Mouse (Mus musculus): ENCODE measurements around the gene Tmem200b.

GRCm38 (mm10) chr4:131883571-131883970, 38.0 kb upstream of the Tmem200b start:
- TF ChIP-seq EP300 (IDR thresholded peaks at IDR 0.05) (no peak), CTCF (IDR thresholded peaks at IDR 0.05) (no peak)

All from lung, postnatal 0 days (tissue).